Mouse (Mus musculus): ENCODE results near the gene Zfp385c. TPM values are rescaled to one million over a fixed set of nuclear protein-coding genes. Genes with fewer than 3 reads are reported as not detected.

The Zfp385c gene
- polyA plus RNA-seq, 1 experiment from 2014 or later, result 0.40 TPM

DNA sequence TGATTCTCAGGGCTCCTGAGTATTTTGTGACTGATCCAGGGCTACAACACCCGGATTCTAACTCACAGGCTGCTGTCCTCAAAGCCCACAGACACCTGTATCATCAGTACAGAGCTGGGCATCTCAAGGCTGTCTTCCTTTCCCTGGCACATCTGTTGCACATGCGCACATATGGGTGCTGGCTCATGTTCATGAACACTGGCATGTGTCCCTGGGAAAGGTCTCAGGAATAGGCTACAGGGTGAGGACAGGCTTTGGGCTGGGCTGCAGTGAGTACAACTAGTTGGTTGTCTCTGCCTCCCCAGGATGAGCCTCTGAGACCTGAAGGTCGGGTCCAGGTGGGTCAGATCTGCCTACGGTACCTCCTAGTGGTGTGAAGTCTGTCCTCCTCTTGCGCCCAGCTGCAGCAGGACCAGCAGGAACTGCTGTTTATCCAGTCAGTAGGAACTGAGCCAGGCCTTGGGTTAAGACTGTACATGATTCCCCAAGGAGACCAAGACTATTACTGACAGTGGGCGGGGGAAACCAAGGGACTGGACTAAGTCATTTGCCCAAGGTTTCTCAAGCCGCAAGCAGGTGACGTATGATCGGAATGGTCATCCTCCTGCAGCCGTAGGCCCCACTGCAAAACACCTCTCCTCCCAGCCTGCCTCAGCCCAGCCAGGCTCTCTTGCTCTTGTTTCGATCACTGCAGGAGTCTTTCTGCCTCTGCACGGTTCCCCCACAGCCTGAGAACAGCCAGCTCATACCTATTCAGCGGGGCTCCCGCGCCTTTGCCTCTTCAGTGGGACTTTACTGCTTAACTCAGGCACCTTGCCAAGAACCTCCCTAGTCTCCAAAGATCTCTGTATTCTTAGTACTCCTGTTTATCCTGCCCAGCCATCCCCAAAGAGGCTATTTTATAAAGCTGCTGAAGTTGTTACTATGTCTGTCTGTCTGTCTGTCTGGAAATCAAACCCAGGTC lies 48.4 kb downstream of the Zfp385c start:
- H3K27me3 ChIP-seq, result peaks cover 37% of the 10 kb centered on the region
- H3K4me2 ChIP-seq, result no peak overlapping the region
- H3K36me3 ChIP-seq, result no peaks in the 10 kb centered on the region
- no peak overlapping the region for H3K27ac ChIP-seq
- 68% methylated on average over 15 of the region's 15 CpGs for WGBS
- no peak overlapping the region for H3K4me3 ChIP-seq (replicated peaks)
- ATAC-seq (replicated peaks; ENCODE audit: low FRiP score), result no peak
- no peaks in the 10 kb centered on the region for H3K9me3 ChIP-seq (replicated peaks)
- H3K9ac ChIP-seq, result no peak overlapping the region
- peaks cover 13% of the 10 kb centered on the region for H3K4me1 ChIP-seq

DNA sequence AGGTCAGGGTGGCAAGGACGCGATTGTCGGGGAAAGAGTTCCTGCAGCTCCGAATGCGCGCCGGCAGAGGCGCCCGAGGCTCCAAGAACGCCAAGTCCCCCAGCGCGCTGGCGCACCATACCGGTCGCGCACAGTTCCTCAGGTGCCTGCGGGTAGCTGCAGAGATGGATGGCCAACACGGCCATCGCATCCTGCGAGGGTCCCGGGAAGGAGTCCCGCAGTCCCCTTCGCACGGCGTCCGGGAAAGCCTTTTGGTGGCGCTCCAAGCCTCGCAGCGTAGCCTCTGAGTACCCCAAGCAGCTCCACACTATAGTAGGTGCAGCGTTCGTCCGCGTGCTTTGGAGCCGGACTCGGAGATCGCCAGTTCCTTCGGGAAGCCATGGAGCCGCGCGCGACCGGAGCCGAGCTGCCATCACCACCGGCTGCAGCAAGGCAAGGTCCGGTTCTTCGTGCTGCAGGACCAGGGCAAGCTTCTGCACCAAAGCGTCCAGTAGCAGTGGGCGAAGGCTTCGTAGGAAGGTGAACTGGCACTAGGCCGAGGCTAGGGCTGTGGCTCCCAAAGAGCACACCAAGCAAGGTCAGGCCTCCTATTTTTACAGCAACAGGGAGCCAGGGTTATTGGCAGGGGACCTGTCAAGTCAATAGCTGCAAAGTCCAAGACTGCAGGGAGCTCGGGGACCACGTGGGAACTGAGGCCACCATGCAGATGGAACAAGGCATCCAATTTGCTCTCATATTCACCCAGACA lies 51.9 kb downstream of the Zfp385c start:
- 7% methylated on average over 52 of the region's 52 CpGs for WGBS
- Histone ChIP-seq H3K9me3 (replicated peaks) (no peaks in the 10 kb centered on the region), H3K27ac (no peak overlapping the region), H3K4me1 (peaks cover 13% of the 10 kb centered on the region), H3K27me3 (peaks cover 40% of the 10 kb centered on the region), H3K36me3 (no peaks in the 10 kb centered on the region), H3K4me2 (peak overlapping the region; percentile 88), H3K4me3 (replicated peaks) (peak overlapping the region; percentile 42), H3K9ac (peak overlapping the region; percentile 21)
- peak; percentile 60 for ATAC-seq (replicated peaks; ENCODE audit: low FRiP score)

DNA sequence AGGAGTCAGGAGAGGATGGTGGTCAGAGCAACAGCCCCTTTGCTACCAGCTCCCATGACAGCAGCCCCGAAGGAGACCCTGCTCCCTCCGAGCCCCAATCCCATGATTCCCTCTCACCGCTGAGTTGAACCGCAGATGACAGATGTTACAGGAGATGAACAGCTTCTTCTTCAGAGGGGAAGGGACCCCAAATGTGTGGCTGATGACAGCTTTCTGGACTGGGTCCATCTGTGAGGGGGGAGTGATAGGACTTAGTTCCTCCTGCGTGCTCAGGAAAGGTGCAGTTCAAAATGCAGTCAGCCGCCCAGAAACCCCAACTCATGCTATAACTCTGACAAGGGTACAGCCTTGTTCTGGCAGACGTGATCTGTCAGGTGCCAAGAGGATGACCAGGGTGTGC lies 57.7 kb downstream of the Zfp385c start:
- H3K4me1 ChIP-seq, result no peaks in the 10 kb centered on the region
- no peak overlapping the region for H3K27ac ChIP-seq
- H3K36me3 ChIP-seq, result no peaks in the 10 kb centered on the region
- H3K27me3 ChIP-seq, result peaks cover 29% of the 10 kb centered on the region
- ATAC-seq (replicated peaks; ENCODE audit: low FRiP score), result no peak
- no peak overlapping the region for H3K9ac ChIP-seq
- no peaks in the 10 kb centered on the region for H3K9me3 ChIP-seq (replicated peaks)
- no peak overlapping the region for H3K4me3 ChIP-seq (replicated peaks)
- 62% methylated on average over 7 of the region's 7 CpGs for WGBS
- no peak overlapping the region for H3K4me2 ChIP-seq

GRCm38 (mm10) chr11:100628862-100629352 lies 63.3 kb downstream of the Zfp385c start:
- Histone ChIP-seq H3K4me2 (no peak overlapping the region; the same call in 1 of the 2 replicates), H3K4me1 (peaks cover 16% of the 10 kb centered on the region), H3K36me3 (peaks cover 28% of the 10 kb centered on the region), H3K27me3 (peaks cover 8% of the 10 kb centered on the region; the same call in 1 of the 2 replicates), H3K9ac (no peak overlapping the region), H3K4me3 (replicated peaks) (no peak overlapping the region), H3K9me3 (replicated peaks) (no peaks in the 10 kb centered on the region), H3K27ac (0 out of 2 replicates have a peak overlapping the region, but pooled peaks have one; percentile 24)
- peak; percentile 16; the same call in 1 of the 2 replicates for ATAC-seq (replicated peaks; ENCODE audit: low FRiP score)
- 25% methylated on average over 13 of the region's 13 CpGs for WGBS

GRCm38 (mm10) chr11:100628056-100628455 lies 64.2 kb downstream of the Zfp385c start:
- H3K4me1 ChIP-seq, result peaks cover 22% of the 10 kb centered on the region
- no peak overlapping the region for H3K4me3 ChIP-seq (replicated peaks)
- peaks cover 3% of the 10 kb centered on the region; the same call in 1 of the 2 replicates for H3K27me3 ChIP-seq
- H3K9me3 ChIP-seq (replicated peaks), result no peaks in the 10 kb centered on the region
- no peak overlapping the region for H3K27ac ChIP-seq
- WGBS, result 90% methylated on average over 5 of the region's 5 CpGs
- H3K4me2 ChIP-seq, result no peak overlapping the region
- no peak for ATAC-seq (replicated peaks; ENCODE audit: low FRiP score)
- no peak overlapping the region for H3K9ac ChIP-seq
- peaks cover 28% of the 10 kb centered on the region for H3K36me3 ChIP-seq

- H3K4me2 ChIP-seq, result no peak overlapping the region
- H3K27ac ChIP-seq, result no peak overlapping the region
- H3K4me1 ChIP-seq, result peaks cover 27% of the 10 kb centered on the region
- H3K27me3 ChIP-seq, result peaks cover 3% of the 10 kb centered on the region; the same call in 1 of the 2 replicates
- peaks cover 28% of the 10 kb centered on the region for H3K36me3 ChIP-seq
- H3K9me3 ChIP-seq (replicated peaks), result no peaks in the 10 kb centered on the region
- no peak overlapping the region for H3K4me3 ChIP-seq (replicated peaks)
- ATAC-seq (replicated peaks; ENCODE audit: low FRiP score), result peak; percentile 56; the same call in 1 of the 2 replicates
- WGBS, result 19% methylated on average over 9 of the region's 9 CpGs
- H3K9ac ChIP-seq, result no peak overlapping the region
Measured at GRCm38 (mm10) chr11:100626701-100627195, 65.5 kb downstream of the Zfp385c start.

- Histone ChIP-seq H3K9me3 (replicated peaks) (no peaks in the 10 kb centered on the region), H3K27ac (no peak overlapping the region), H3K4me1 (peaks cover 27% of the 10 kb centered on the region), H3K9ac (no peak overlapping the region), H3K4me3 (replicated peaks) (no peak overlapping the region), H3K27me3 (peaks cover 3% of the 10 kb centered on the region; the same call in 1 of the 2 replicates), H3K36me3 (peaks cover 28% of the 10 kb centered on the region), H3K4me2 (no peak overlapping the region)
- 90% methylated on average over 23 of the region's 23 CpGs for WGBS
- no peak for ATAC-seq (replicated peaks; ENCODE audit: low FRiP score)
Measured at GRCm38 (mm10) chr11:100625754-100626700, 66.2 kb downstream of the Zfp385c start.

GRCm38 (mm10) chr11:100623867-100624266 lies 68.4 kb downstream of the Zfp385c start:
- H3K27me3 ChIP-seq, result no peaks in the 10 kb centered on the region
- ATAC-seq (replicated peaks; ENCODE audit: low FRiP score), result no peak
- no peaks in the 10 kb centered on the region for H3K9me3 ChIP-seq (replicated peaks)
- 33% methylated on average over 5 of the region's 5 CpGs for WGBS
- H3K27ac ChIP-seq, result peak overlapping the region; percentile 41; the same call in 1 of the 2 replicates
- H3K4me2 ChIP-seq, result peak overlapping the region; percentile 71
- H3K9ac ChIP-seq, result peak overlapping the region; percentile 72; the same call in 1 of the 2 replicates
- peak overlapping the region; percentile 77 for H3K4me3 ChIP-seq (replicated peaks)
- peaks cover 29% of the 10 kb centered on the region for H3K4me1 ChIP-seq
- peaks cover 28% of the 10 kb centered on the region for H3K36me3 ChIP-seq

- H3K9ac ChIP-seq, result peak overlapping the region; percentile 72
- under 1% methylated on average over 24 of the region's 24 CpGs for WGBS
- H3K4me3 ChIP-seq (replicated peaks), result peak overlapping the region; percentile 77
- peak; percentile 81 for ATAC-seq (replicated peaks; ENCODE audit: low FRiP score)
- H3K27me3 ChIP-seq, result no peaks in the 10 kb centered on the region
- no peaks in the 10 kb centered on the region for H3K9me3 ChIP-seq (replicated peaks)
- peaks cover 31% of the 10 kb centered on the region for H3K4me1 ChIP-seq
- peak overlapping the region; percentile 89 for H3K27ac ChIP-seq
- H3K36me3 ChIP-seq, result peaks cover 28% of the 10 kb centered on the region
- peak overlapping the region; percentile 71 for H3K4me2 ChIP-seq
Measured at GRCm38 (mm10) chr11:100622714-100623113, 69.5 kb downstream of the Zfp385c start.

- Histone ChIP-seq H3K9me3 (replicated peaks) (no peaks in the 10 kb centered on the region), H3K9ac (peak within 1 kb of the TSS; percentile 93), H3K36me3 (peaks cover 10% of the 10 kb centered on the region), H3K4me3 (replicated peaks) (peak within 1 kb of the TSS; percentile 97), H3K4me1 (peaks cover 38% of the 10 kb centered on the region), H3K4me2 (peak within 1 kb of the TSS; percentile 81), H3K27ac (peak within 1 kb of the TSS; percentile 96), H3K27me3 (no peaks in the 10 kb centered on the region)
- under 1% methylated on average over 11 of the region's 11 CpGs for WGBS
- ATAC-seq (replicated peaks; ENCODE audit: low FRiP score), result peak; percentile 7; the same call in 1 of the 2 replicates
Measured at GRCm38 (mm10) chr11:100619982-100620381, 72.3 kb downstream of the Zfp385c start, which contains the start of gene Dnajc7. Dnajc7 (minus strand) TSS chr11:100620168.
